Mouse (Mus musculus): Measurements from ENCODE around the gene Rps13. TPM values are rescaled to one million over a fixed set of nuclear protein-coding genes. Genes with fewer than 3 reads are reported as not detected.

Gene Rps13
- polyA plus RNA-seq, 1 experiment from 2014 or later: 840 TPM

- Histone ChIP-seq H3K27ac (peak overlapping the region; percentile 63), H3K4me3 (no peak overlapping the region), H3K36me3 (no peaks in the 10 kb centered on the region), H3K9me3 (replicated peaks) (no peaks in the 10 kb centered on the region), H3K27me3 (ENCODE audit: low read depth, poor library complexity, severe bottlenecking) (no peaks in the 10 kb centered on the region), H3K4me1 (peaks cover 35% of the 10 kb centered on the region)
- WGBS: 30% methylated on average over 11 of the region's 11 CpGs
- DNase-seq (ENCODE audit: low spot score): no peak
Observed at GRCm38 (mm10) chr7:116286611-116287355, 47.2 kb downstream of the Rps13 start.

GRCm38 (mm10) chr7:116286173-116286572 is 47.8 kb downstream of the Rps13 start:
- Histone ChIP-seq H3K27ac (peak overlapping the region; percentile 12; the same call in 1 of the 2 replicates), H3K4me3 (no peak overlapping the region), H3K27me3 (ENCODE audit: low read depth, poor library complexity, severe bottlenecking) (no peaks in the 10 kb centered on the region), H3K4me1 (peaks cover 40% of the 10 kb centered on the region), H3K36me3 (no peaks in the 10 kb centered on the region), H3K9me3 (replicated peaks) (no peaks in the 10 kb centered on the region)
- WGBS: 79% methylated on average over 12 of the region's 12 CpGs
- no peak for DNase-seq (ENCODE audit: low spot score)

DNA sequence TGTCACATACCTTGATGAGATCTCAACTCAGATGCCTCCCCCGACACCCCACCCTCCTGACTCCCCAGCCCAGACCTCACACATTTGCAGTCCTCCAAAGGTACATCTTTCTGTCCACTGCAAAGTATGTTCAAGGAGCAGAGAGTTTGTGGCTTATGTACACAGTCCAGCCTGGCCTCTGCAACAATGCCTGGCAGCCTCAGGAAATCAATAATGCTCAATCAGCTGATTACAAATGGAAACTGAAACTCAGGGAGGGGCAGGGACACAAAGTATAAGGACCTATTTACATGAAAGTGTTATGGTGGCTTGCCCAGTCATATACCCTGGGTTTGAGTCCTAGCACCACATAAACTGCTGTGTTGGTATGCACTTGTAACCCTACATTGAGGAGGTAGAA is 48.8 kb downstream of the Rps13 start:
- H3K9me3 ChIP-seq (replicated peaks): no peaks in the 10 kb centered on the region
- H3K36me3 ChIP-seq: no peaks in the 10 kb centered on the region
- no peak overlapping the region for H3K27ac ChIP-seq
- H3K4me1 ChIP-seq: peaks cover 50% of the 10 kb centered on the region
- DNase-seq (ENCODE audit: low spot score): no peak
- no peak overlapping the region for H3K4me3 ChIP-seq
- no peaks in the 10 kb centered on the region for H3K27me3 ChIP-seq (ENCODE audit: low read depth, poor library complexity, severe bottlenecking)
- 74% methylated on average over 1 of the region's 1 CpGs for WGBS

- Histone ChIP-seq H3K27me3 (ENCODE audit: low read depth, poor library complexity, severe bottlenecking) (no peaks in the 10 kb centered on the region), H3K4me1 (peaks cover 62% of the 10 kb centered on the region), H3K9me3 (replicated peaks) (no peaks in the 10 kb centered on the region), H3K4me3 (no peak overlapping the region), H3K27ac (peak overlapping the region; percentile 54), H3K36me3 (no peaks in the 10 kb centered on the region)
- WGBS: 60% methylated on average over 11 of the region's 11 CpGs
- no peak for DNase-seq (ENCODE audit: low spot score)
Observed at GRCm38 (mm10) chr7:116282755-116283154, 51.2 kb downstream of the Rps13 start.

Other genes starting within 250 kb of the Rps13 start
- 1.1 and 1.3 TPM in 2 replicates for gene Gm4353, start 249.6 kb downstream of the Rps13 start, polyA plus RNA-seq (2016; fragmentation: Nextera tagmentation; extraction: Ambion mirVana)
- 5.8 and 6.9 TPM in 2 replicates for gene Plekha7, start 25.8 kb downstream of the Rps13 start, polyA plus RNA-seq (2016; fragmentation: Nextera tagmentation; extraction: Ambion mirVana)
- 28.8 and 34.5 TPM in 2 replicates for gene Pik3c2a, start 109.3 kb upstream of the Rps13 start, polyA plus RNA-seq (2016; fragmentation: Nextera tagmentation; extraction: Ambion mirVana)
- 6.6 and 7.1 TPM in 2 replicates for gene Nucb2, start 170.2 kb upstream of the Rps13 start, polyA plus RNA-seq (2016; fragmentation: Nextera tagmentation; extraction: Ambion mirVana)

Measured in limb, embryonic 10.5 days (tissue).